Mouse (Mus musculus) lung, postnatal 0 days (tissue): ENCODE data around the gene Ppp1ca. TPM values are rescaled to one million over a fixed set of nuclear protein-coding genes. Genes with fewer than 3 reads are reported as not detected.

Experiments used
- ATAC-seq: fragments of 200-750 bp; cut with Nextera tagmentation; 2 replicates; pipeline ENCODE4 v1.8.0; 2017; ENCODE audit warnings: moderate library complexity
- DNase-seq: peaks from one replicate; pipeline ENCODE4 v3.0.0-alpha.2; 2016; ENCODE audit warnings: low spot score
- H3K27ac ChIP-seq: fragments of 300-500 bp; sonication (generic); 2 replicates; pipeline ENCODE4 v1.5.1; 2014; ENCODE audit warnings: antibody characterized with exemption, mild to moderate bottlenecking, low read length, mixed read lengths
- H3K27me3 ChIP-seq: fragments of 300-500 bp; sonication (generic); replicated peaks from 2 replicates; pipeline ENCODE4 v1.6.1; 2014; ENCODE audit warnings: low read length, mixed read lengths; ENCODE audit not compliant: insufficient read depth
- H3K36me3 ChIP-seq: fragments of 300-500 bp; sonication (generic); 2 replicates; pipeline ENCODE4 v1.6.1; 2014; ENCODE audit warnings: low read length, mixed read lengths; ENCODE audit not compliant: insufficient read depth
- H3K4me1 ChIP-seq: fragments of 300-500 bp; sonication (generic); 2 replicates; pipeline ENCODE4 v1.6.1; 2014; ENCODE audit warnings: antibody characterized with exemption, low read depth, low read length, mixed read lengths; ENCODE audit not compliant: insufficient read depth
- H3K4me2 ChIP-seq: fragments of 300-500 bp; sonication (generic); replicated peaks from 2 replicates; pipeline ENCODE4 v1.6.1; 2014; ENCODE audit warnings: low read depth, mild to moderate bottlenecking, low read length, moderate library complexity, mixed read lengths
- H3K4me3 ChIP-seq: fragments of 300-500 bp; sonication (generic); 2 replicates; pipeline ENCODE4 v1.5.1; 2014; ENCODE audit warnings: low read depth, low read length
- H3K9ac ChIP-seq: fragments of 300-500 bp; sonication (generic); replicated peaks from 2 replicates; pipeline ENCODE4 v1.6.1; 2014; ENCODE audit warnings: low read depth, mild to moderate bottlenecking
- H3K9me3 ChIP-seq: fragments of 300-500 bp; sonication (generic); 2 replicates; pipeline ENCODE4 v1.6.1; 2016; ENCODE audit warnings: low read length, mixed read lengths
- CTCF ChIP-seq: IDR thresholded peaks from 2 replicates; pipeline ENCODE4 v1.5.1; 2016; ENCODE audit warnings: antibody characterized with exemption, mild to moderate bottlenecking
- EP300 ChIP-seq: IDR thresholded peaks from 2 replicates; pipeline ENCODE4 v1.6.1; 2016; ENCODE audit warnings: antibody characterized with exemption, mild to moderate bottlenecking, control low read depth
- WGBS: fragments of 180-500 bp; shearing (Covaris S2); extraction: QIAGEN DNeasy Blood & Tissue Kit; methylation state at CpG from one replicate; pipeline ENCODE4 v1.1.7; 2014; 5-methylcytosine and 5-hydroxymethylcytosine counted together
- polyA plus RNA-seq: library from polyadenylated mRNA; unstranded; fragments of >200 nt; fragmentation: Nextera tagmentation; extraction: Ambion mirVana; gene quantifications from 2 replicates; pipeline ENCODE4 v1.2.1, GENCODE M21; 2015

Ppp1ca gene
- polyA plus RNA-seq, 1 experiment from 2014 or later, result 631 TPM

- Histone ChIP-seq H3K4me3 (no peak overlapping the region), H3K36me3 (no peaks in the 10 kb centered on the region; the same call in 1 of the 2 replicates), H3K27ac (0 out of 2 replicates have a peak overlapping the region, but pooled peaks have one; percentile 69), H3K4me2 (no peak overlapping the region), H3K9ac (no peak overlapping the region), H3K4me1 (peaks cover 12% of the 10 kb centered on the region; the same call in 1 of the 2 replicates), H3K27me3 (no peaks in the 10 kb centered on the region), H3K9me3 (no peaks in the 10 kb centered on the region)
- no peak for TF ChIP-seq CTCF
- TF ChIP-seq EP300, result no peak
- DNase-seq (no peak), ATAC-seq (no peak)
- WGBS, result 62% methylated on average over 12 of the region's 12 CpGs
These were observed 45.4 kb upstream of the Ppp1ca start for GRCm38 (mm10) chr19:4146366-4147021.

- TF ChIP-seq EP300, result no peak
- TF ChIP-seq CTCF, result no peak
- no peak overlapping the region for H3K4me2 ChIP-seq
- WGBS, result 41% methylated on average over 3 of the region's 3 CpGs
- peak overlapping the region; percentile 69; the same call in 1 of the 2 replicates for H3K27ac ChIP-seq
- DNase-seq (peak; percentile 55), ATAC-seq (peak; percentile 5; the same call in 1 of the 2 replicates)
- peaks cover 12% of the 10 kb centered on the region; the same call in 1 of the 2 replicates for H3K4me1 ChIP-seq
- H3K9ac ChIP-seq, result no peak overlapping the region
- no peaks in the 10 kb centered on the region for H3K9me3 ChIP-seq
- no peaks in the 10 kb centered on the region for H3K27me3 ChIP-seq
- no peaks in the 10 kb centered on the region; the same call in 1 of the 2 replicates for H3K36me3 ChIP-seq
- H3K4me3 ChIP-seq, result no peak overlapping the region
These were observed 44.9 kb upstream of the Ppp1ca start for GRCm38 (mm10) chr19:4147022-4147405.

GRCm38 (mm10) chr19:4147782-4148490, 43.9 kb upstream of the Ppp1ca start:
- WGBS, result 38% methylated on average over 9 of the region's 9 CpGs

GRCm38 (mm10) chr19:4148491-4148806, 43.4 kb upstream of the Ppp1ca start, which contains the start of gene Coro1b:
TSS of gene Coro1b (plus strand) at chr19:4148619.
- ATAC-seq, result peak; percentile 96
- H3K4me2 ChIP-seq, result peak within 1 kb of the TSS; percentile 79
- H3K27ac ChIP-seq, result peak within 1 kb of the TSS; percentile 87
- TF ChIP-seq CTCF (no peak), EP300 (no peak)
- peaks cover 12% of the 10 kb centered on the region; the same call in 1 of the 2 replicates for H3K4me1 ChIP-seq
- H3K27me3 ChIP-seq, result no peaks in the 10 kb centered on the region
- peak within 1 kb of the TSS; percentile 90 for H3K4me3 ChIP-seq
- peaks cover 3% of the 10 kb centered on the region; the same call in 1 of the 2 replicates for H3K36me3 ChIP-seq
- peak; percentile 97 for DNase-seq
- H3K9me3 ChIP-seq, result no peaks in the 10 kb centered on the region
- H3K9ac ChIP-seq, result peak within 1 kb of the TSS; percentile 90
- under 1% methylated on average over 20 of the region's 33 CpGs for WGBS

More at GRCm38 (mm10) chr19:4147782-4148490, 43.9 kb upstream of the Ppp1ca start:
- DNase-seq (no peak), ATAC-seq (no peak)
- Histone ChIP-seq H3K9me3 (no peaks in the 10 kb centered on the region), H3K4me1 (peaks cover 12% of the 10 kb centered on the region; the same call in 1 of the 2 replicates), H3K4me3 (peak overlapping the region; percentile 90), H3K9ac (peak overlapping the region; percentile 90; the same call in 1 of the 2 replicates), H3K27me3 (no peaks in the 10 kb centered on the region), H3K4me2 (peak overlapping the region; percentile 79), H3K36me3 (no peaks in the 10 kb centered on the region; the same call in 1 of the 2 replicates), H3K27ac (peak overlapping the region; percentile 69)
- no peak for TF ChIP-seq CTCF
- no peak for TF ChIP-seq EP300

- peak overlapping the region; percentile 87 for H3K27ac ChIP-seq
- H3K4me1 ChIP-seq, result peaks cover 12% of the 10 kb centered on the region; the same call in 1 of the 2 replicates
- no peak for DNase-seq
- H3K4me3 ChIP-seq, result peak overlapping the region; percentile 90
- TF ChIP-seq CTCF (no peak), EP300 (no peak)
- no peaks in the 10 kb centered on the region for H3K27me3 ChIP-seq
- 0% methylated on average over 6 of the region's 8 CpGs for WGBS
- no peaks in the 10 kb centered on the region for H3K9me3 ChIP-seq
- peak; percentile 27 for ATAC-seq
- peaks cover 3% of the 10 kb centered on the region; the same call in 1 of the 2 replicates for H3K36me3 ChIP-seq
- peak overlapping the region; percentile 90 for H3K9ac ChIP-seq
- H3K4me2 ChIP-seq, result peak overlapping the region; percentile 79
These were observed 43.0 kb upstream of the Ppp1ca start for GRCm38 (mm10) chr19:4148819-4149218.

GRCm38 (mm10) chr19:4149283-4149682, 42.6 kb upstream of the Ppp1ca start:
- H3K27ac ChIP-seq, result peak overlapping the region; percentile 87

More at GRCm38 (mm10) chr19:4149283-4149682, 42.6 kb upstream of the Ppp1ca start:
- Histone ChIP-seq H3K27me3 (no peaks in the 10 kb centered on the region), H3K9me3 (no peaks in the 10 kb centered on the region), H3K4me3 (peak overlapping the region; percentile 90), H3K4me2 (peak overlapping the region; percentile 79), H3K4me1 (peaks cover 12% of the 10 kb centered on the region; the same call in 1 of the 2 replicates), H3K9ac (peak overlapping the region; percentile 90), H3K36me3 (peaks cover 3% of the 10 kb centered on the region; the same call in 1 of the 2 replicates)
- TF ChIP-seq EP300, result no peak
- no peak for TF ChIP-seq CTCF
- WGBS, result 73% methylated on average over 11 of the region's 11 CpGs
- no peak for DNase-seq
- ATAC-seq, result no peak
